Mouse (Mus musculus) layer of hippocampus, postnatal 25 days (tissue): ENCODE data around the gene Col7a1. TPM values are rescaled to one million over a fixed set of nuclear protein-coding genes. Genes with fewer than 3 reads are reported as not detected.

Experiments used
- DNase-seq, 2 experiments: peaks; one replicate each; pipeline ENCODE4 v3.0.0; 2022; ENCODE audit warnings: mixed read lengths in 2 of 2, low spot score in 1 of 2; ENCODE audit errors: extremely low spot score in 1 of 2
- total RNA-seq, 2 experiments: library from RNA; stranded (reverse); gene quantifications; 2 replicates each; pipeline ENCODE4 v1.2.3; 2021

Col7a1 gene
- total RNA-seq, 2 experiments from 2014 or later: 2.0 to 3.0 TPM

DNA sequence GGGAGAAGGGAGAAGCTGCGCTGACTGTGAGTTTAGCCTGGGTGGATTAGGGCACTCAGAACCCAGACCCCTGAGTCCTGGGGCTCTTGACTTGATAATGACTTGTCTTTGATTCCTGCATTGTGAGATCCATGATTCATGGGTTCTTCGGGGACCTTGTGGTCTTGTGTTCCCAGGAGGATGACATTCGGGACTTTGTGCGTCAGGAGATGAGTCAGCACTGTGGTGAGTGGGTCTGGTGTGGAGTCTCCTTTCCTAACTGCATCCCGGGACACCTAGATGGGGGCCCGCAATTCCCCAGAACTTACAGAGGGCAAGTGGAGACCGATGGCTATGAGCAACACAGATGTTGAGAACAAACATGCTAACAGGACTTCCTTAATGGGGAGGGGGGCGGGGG lies 29.1 kb downstream of the Col7a1 start:
- DNase-seq: no peak

DNA sequence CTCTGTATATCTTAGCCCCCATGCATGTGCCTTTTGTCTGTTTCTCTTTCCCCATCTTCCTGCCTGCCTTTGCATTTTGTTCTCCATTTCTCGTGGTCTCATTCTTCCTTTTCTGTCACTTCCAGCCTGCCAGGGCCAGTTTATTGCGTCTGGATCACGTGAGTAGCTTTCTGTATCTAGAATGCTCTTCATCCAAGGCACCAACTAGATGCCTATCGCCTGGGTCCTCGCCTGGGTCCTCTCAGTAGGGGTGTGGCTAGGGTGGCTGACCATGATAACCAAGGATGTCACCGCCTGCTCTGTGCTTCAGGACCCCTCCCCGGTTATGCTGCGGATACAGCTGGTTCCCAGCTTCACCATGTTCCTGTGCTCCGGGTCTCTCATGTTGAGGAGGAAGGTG lies 29.8 kb downstream of the Col7a1 start:
- no peak for DNase-seq

DNA sequence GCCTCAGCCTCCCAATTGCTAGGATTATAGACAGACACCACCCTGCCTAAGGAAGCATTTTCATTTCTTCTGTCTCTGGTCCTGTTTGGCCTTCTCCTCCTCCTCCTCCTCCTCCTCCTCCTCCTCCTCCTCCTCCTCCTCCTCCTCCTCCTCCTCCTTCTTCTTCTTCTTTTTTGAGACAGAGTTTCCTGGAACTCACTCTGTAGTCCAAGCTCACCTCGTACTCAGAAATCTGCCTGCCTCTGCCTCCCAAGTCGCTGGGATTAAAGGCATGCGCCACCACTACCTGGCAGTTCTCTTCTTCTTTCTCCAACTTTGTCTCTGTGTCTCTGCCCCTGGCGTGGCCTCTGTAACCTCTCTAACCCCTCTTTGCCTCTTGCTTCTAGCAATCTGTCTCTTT lies 32.3 kb downstream of the Col7a1 start, which contains the start of gene Ucn2:
Gene Ucn2 (plus strand): TSS at position 301 of the 400 bp plus-strand sequence.
- DNase-seq: no peak

- no peak for DNase-seq
These were observed 34.4 kb downstream of the Col7a1 start for GRCm38 (mm10) chr9:108987704-108988350.

DNA sequence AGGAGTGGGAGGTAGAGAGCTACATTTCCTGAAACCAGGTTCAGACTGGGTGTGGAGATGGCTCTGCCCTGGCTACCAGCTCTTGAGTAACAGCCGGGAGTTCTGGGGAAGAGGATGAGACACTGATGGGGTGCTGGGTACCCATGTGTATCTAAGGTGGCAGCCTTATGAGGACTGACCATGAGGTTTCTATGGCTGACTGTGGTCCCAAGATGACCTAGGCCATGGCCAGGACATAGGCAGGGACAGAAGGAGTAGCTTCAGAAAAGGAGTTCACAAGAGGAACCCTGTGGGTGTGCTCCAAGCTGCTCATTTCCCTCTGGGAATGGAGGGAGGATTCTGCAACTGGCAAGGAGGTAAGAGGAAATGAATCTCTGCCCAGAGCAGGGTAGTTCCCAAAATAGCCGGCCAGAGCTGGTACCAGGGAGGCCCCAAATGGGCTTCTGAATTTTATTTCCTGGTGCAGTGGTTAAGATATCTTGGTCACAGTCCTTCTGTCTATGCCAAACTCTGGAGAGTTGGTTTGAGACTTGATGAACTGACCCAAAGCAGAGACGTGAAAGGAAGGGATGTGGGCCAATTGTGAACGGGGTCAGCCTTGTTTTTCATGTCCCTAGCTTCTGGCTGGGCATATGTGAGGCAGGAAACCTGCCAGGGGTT lies 36.5 kb downstream of the Col7a1 start:
- DNase-seq: no peak

DNA sequence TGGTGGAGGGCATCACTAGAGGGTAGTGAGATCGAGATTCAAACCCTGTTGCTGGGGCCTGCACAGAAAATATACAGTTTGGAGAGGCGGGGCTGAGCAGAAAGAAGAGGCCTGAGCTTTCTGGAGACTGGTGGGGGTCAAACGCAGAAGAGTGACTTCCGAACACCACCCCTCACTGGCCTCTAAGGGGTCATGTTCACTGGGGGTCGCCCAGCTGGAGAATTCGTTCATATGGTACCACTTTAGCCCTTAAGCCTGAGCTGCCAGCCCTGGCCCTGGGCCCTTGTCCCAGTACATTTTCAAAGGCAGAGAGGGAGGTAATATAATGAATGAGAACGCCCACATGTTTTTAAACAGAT lies 37.1 kb downstream of the Col7a1 start:
- no peak for DNase-seq

GRCm38 (mm10) chr9:108991428-108992084 lies 38.2 kb downstream of the Col7a1 start, which contains the start of gene Pfkfb4:
Pfkfb4 (plus strand) TSS chr9:108991778.
- peak; percentile 61 to 63 for DNase-seq

DNA sequence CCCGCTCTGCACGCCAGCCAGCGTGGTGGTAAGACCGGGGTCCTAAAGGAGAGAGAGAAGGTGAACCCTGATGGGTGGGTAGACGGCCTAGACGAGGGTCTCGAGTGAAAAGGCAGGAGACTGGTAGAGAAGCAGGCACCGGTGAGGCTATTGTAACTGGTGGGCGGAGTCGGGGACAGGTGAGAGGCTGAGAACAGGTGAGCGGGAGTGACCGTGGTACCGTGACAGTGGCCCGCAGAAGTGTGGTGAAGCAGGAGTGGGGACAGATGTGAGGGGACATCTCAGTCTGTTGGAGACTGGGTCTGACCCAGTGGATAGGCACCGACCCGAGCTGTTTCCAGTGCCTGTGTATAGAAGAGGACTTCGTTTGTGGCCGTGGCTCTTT lies 38.7 kb downstream of the Col7a1 start:
- peak in 1 of 2 experiments; percentile 13 for DNase-seq

- DNase-seq: no peak
These were observed 39.4 kb downstream of the Col7a1 start for GRCm38 (mm10) chr9:108992620-108993361.

DNA sequence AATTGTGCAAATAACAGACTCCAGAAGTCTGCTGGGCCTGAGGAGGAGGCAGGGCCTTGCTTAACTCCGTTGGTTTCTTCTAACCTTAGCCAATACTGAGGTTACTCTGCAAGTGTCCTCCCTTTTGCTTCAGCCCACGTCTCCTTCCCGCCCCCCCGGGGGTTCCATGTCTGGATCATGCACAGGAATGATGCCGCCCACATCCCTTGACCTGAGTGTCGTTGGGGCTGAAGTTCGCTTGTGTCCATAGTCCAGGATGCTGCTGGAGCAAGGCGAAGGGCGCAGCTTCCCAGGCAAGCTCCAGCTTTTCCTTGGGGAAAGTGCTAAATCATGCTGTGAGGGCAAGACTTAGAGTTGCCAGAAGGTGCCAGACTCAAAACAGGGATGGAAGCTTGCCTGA lies 43.0 kb downstream of the Col7a1 start:
- no peak for DNase-seq

DNA sequence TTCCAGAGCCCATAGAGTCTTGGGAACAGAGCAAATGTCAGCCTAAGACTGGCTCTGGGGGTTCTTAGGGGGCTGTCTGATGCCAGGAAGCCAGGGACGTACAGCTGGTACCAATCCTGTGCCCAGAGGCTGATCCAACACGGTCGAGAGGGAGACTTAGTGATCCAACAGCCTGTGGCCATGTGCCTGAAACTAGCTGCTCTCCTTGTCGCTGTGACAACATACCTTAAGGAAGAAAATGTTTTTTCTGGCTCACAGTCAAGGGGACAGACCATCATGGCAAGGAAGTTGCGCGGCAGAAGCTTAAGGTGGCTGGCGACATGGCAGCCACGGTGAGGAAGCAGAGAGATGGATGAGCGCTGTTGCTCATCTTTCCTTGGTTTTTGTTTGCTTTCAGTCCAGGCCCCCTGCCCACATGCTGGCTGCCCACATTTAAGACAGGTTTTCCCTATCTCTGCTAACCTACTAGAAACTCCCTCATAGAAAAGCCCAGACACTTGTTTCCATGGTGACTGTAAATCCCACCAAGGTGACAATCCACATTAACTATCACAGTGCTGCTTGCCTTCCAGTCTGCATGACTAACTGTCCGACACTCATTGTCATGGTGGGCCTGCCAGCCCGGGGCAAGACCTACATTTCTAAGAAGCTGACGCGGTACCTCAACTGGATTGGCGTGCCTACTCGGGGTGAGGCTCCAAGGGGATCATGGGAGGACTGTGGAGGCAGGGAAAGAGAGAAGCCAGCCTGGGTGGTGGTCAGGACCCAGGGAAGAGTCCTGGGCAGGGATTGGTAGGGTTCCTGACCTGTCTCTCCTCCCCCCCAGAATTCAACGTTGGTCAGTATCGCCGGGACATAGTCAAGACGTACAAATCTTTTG lies 45.1 kb downstream of the Col7a1 start:
- no peak for DNase-seq

GRCm38 (mm10) chr9:108999167-108999526 lies 45.8 kb downstream of the Col7a1 start:
- DNase-seq: no peak

GRCm38 (mm10) chr9:109000726-109001125 lies 47.3 kb downstream of the Col7a1 start:
- peak; percentile 37 to 64 for DNase-seq

DNA sequence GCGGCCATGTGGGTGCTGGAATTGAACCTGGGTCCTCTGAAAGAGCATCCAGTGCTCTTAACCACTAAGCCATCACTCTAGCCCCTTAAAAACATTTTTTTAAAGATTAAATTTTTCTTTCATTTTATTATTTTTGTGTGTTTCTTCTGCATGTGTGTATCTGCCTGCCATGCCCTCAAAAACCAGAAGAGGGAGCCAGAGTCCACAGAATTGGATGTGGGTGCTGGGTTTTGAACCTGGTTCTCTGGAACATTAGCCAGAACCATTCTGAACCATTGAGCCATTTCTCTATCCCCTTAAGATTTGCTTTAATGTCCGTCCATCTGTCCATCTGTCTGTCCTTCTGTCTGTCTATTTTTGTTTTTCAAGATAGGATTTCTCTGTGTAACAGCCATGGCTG lies 49.8 kb downstream of the Col7a1 start:
- DNase-seq: peak in 1 of 2 experiments; percentile 55

DNA sequence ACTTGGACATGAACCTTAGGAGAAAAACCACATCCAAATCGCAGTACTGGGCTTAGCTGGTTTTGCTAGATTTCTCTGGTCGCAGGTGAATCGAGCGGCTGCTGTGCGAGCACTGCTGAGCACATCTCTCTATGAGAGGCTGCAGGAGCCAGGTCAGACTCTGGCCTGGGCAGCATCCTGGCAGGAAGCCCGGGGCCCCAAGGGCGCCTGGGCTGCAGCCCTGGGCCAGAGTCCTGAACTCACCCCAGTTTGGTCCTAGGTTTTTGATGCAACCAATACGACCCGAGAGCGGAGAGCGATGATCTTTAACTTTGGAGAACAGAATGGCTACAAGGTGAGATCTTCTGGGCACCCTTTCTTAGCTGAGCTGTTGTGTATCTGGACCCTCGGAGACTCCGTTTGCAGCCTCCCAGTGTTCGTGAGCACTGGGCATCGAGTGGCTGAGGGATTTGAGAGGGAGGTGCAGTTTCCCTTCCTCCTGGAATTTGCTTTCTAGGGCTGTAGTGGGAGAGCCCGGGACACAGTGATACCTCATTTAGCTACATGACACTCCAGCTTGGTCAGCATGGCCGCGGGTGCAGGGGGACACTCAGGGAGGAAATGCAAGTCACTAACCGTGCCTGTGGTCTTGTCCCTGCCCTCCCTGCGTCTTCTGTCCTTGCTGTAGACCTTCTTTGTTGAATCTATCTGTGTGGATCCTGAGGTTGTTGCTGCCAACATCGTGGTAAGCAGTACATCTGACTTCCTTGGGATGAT lies 53.8 kb downstream of the Col7a1 start:
- DNase-seq: no peak

- no peak for DNase-seq
These were observed 54.7 kb downstream of the Col7a1 start for GRCm38 (mm10) chr9:109008081-109008480.

- no peak for DNase-seq
These were observed 55.7 kb downstream of the Col7a1 start for GRCm38 (mm10) chr9:109008994-109009635.

- DNase-seq: no peak
These were observed 56.4 kb downstream of the Col7a1 start for GRCm38 (mm10) chr9:109009636-109010315.
